Mouse (Mus musculus): ENCODE measurements around the gene Lrrc43. TPM values are rescaled to one million over a fixed set of nuclear protein-coding genes. Genes with fewer than 3 reads are reported as not detected.
"Not testable (repeated sequence)": the region's sequence is repeated elsewhere in the genome, so short reads cannot be mapped to it uniquely, and the experiment has no call there.

The Lrrc43 gene
- total RNA-seq (2021) = under 1 TPM; 0.50 to 0.73 TPM

- DNase-seq = no peak
Observed at GRCm38 (mm10) chr5:123489112-123489785, at the start of gene Lrrc43, which contains the start of gene Il31. TSS of gene Lrrc43 (plus strand) at chr5:123489305. TSS of gene Il31 (minus strand) at chr5:123489489.

GRCm38 (mm10) chr5:123439312-123439711, 49.8 kb upstream of the Lrrc43 start:
- no peak for DNase-seq

- DNase-seq = no peak
Observed at GRCm38 (mm10) chr5:123439941-123440340, 49.2 kb upstream of the Lrrc43 start.

GRCm38 (mm10) chr5:123440664-123441063, 48.4 kb upstream of the Lrrc43 start:
- no peak for DNase-seq

- no peak for DNase-seq
Observed at GRCm38 (mm10) chr5:123442283-123442682, 46.8 kb upstream of the Lrrc43 start.

- DNase-seq = peak; percentile 61 to 72
Observed at GRCm38 (mm10) chr5:123444069-123444468, 45.0 kb upstream of the Lrrc43 start.

GRCm38 (mm10) chr5:123444849-123445334, 44.2 kb upstream of the Lrrc43 start:
- DNase-seq = no peak

- DNase-seq = no peak
Observed at GRCm38 (mm10) chr5:123451886-123452285, 37.2 kb upstream of the Lrrc43 start.

- DNase-seq = no peak
Observed at GRCm38 (mm10) chr5:123461420-123461819, 27.7 kb upstream of the Lrrc43 start.

- DNase-seq = no peak
Observed at GRCm38 (mm10) chr5:123464638-123465037, 24.5 kb upstream of the Lrrc43 start.

- DNase-seq = no peak
Observed at GRCm38 (mm10) chr5:123470784-123471400, 18.2 kb upstream of the Lrrc43 start.

GRCm38 (mm10) chr5:123473817-123474216, 15.3 kb upstream of the Lrrc43 start:
- DNase-seq = no peak

- no peak for DNase-seq
Observed at GRCm38 (mm10) chr5:123487659-123488395, 1.3 kb upstream of the Lrrc43 start.

- no peak for DNase-seq
Observed at GRCm38 (mm10) chr5:123489935-123490334, 830 bp downstream of the Lrrc43 start.

GRCm38 (mm10) chr5:123499717-123500116, 10.6 kb downstream of the Lrrc43 start:
- peak; percentile 36 to 37 for DNase-seq

GRCm38 (mm10) chr5:123501973-123502372, 12.9 kb downstream of the Lrrc43 start:
- no peak for DNase-seq

- peak; percentile 80 for DNase-seq
Observed at GRCm38 (mm10) chr5:123507936-123508723, 19.0 kb downstream of the Lrrc43 start.

- DNase-seq = no peak
Observed at GRCm38 (mm10) chr5:123508921-123509320, 19.8 kb downstream of the Lrrc43 start.

- DNase-seq = no peak
Observed at GRCm38 (mm10) chr5:123510160-123510559, 21.1 kb downstream of the Lrrc43 start, which contains the start of gene B3gnt4. TSS of gene B3gnt4 (plus strand) at chr5:123510460.

GRCm38 (mm10) chr5:123511426-123511825, 22.3 kb downstream of the Lrrc43 start:
- not testable (repeated sequence) for DNase-seq

- no peak for DNase-seq
Observed at GRCm38 (mm10) chr5:123512102-123512501, 23.0 kb downstream of the Lrrc43 start.

GRCm38 (mm10) chr5:123514871-123515270, 25.8 kb downstream of the Lrrc43 start:
- DNase-seq = no peak
